Mouse (Mus musculus) liver, embryonic 12.5 days (tissue): ENCODE data around the gene Edar. TPM values are rescaled to one million over a fixed set of nuclear protein-coding genes. Genes with fewer than 3 reads are reported as not detected.

ENCODE experiments used
- ATAC-seq: fragments of 200-750 bp; cut with Nextera tagmentation; 2 replicates; pipeline ENCODE4 v1.8.0; 2017; ENCODE audit warnings: moderate number of reproducible peaks, mild to moderate bottlenecking, moderate library complexity
- H3K27ac ChIP-seq: fragments of 300-500 bp; sonication (generic); 2 replicates; pipeline ENCODE4 v1.5.1; 2016; ENCODE audit warnings: mild to moderate bottlenecking
- H3K27me3 ChIP-seq: fragments of 300-500 bp; sonication (generic); replicated peaks from 2 replicates; pipeline ENCODE4 v1.6.1; 2016; ENCODE audit warnings: mild to moderate bottlenecking, moderate library complexity
- H3K36me3 ChIP-seq: fragments of 300-500 bp; sonication (generic); 2 replicates; pipeline ENCODE4 v1.6.1; 2016; ENCODE audit warnings: mild to moderate bottlenecking, moderate library complexity
- H3K4me1 ChIP-seq: fragments of 300-500 bp; sonication (generic); 2 replicates; pipeline ENCODE4 v1.6.1; 2016
- H3K4me2 ChIP-seq: fragments of 300-500 bp; sonication (generic); 2 replicates; pipeline ENCODE4 v1.6.1; 2016; ENCODE audit warnings: mild to moderate bottlenecking, moderate library complexity
- H3K4me3 ChIP-seq: fragments of 300-500 bp; sonication (generic); 2 replicates; pipeline ENCODE4 v1.5.1; 2016; ENCODE audit warnings: mild to moderate bottlenecking, moderate library complexity
- H3K9ac ChIP-seq: fragments of 300-500 bp; sonication (generic); 2 replicates; pipeline ENCODE4 v1.6.1; 2016; ENCODE audit warnings: mild to moderate bottlenecking, moderate library complexity
- H3K9me3 ChIP-seq: fragments of 300-500 bp; sonication (generic); replicated peaks from 2 replicates; pipeline ENCODE4 v1.6.1; 2016; ENCODE audit warnings: mild to moderate bottlenecking, moderate library complexity
- WGBS: fragments of 180-500 bp; shearing (Covaris S2); methylation state at CpG from one replicate; pipeline ENCODE4 v1.1.7; 2016; ENCODE audit not compliant: insufficient replicate concordance; 5-methylcytosine and 5-hydroxymethylcytosine counted together
- polyA plus RNA-seq: library from polyadenylated mRNA; unstranded; fragments of >200 nt; fragmentation: Nextera tagmentation; extraction: Ambion mirVana; gene quantifications from 2 replicates; pipeline ENCODE4 v1.2.1, GENCODE M21; 2016

Edar gene
- polyA plus RNA-seq, 1 experiment from 2014 or later, result 0.06 TPM

- no peak for ATAC-seq
- Histone ChIP-seq H3K4me2 (no peak overlapping the region), H3K36me3 (no peaks in the 10 kb centered on the region), H3K9ac (no peak overlapping the region), H3K4me3 (no peak overlapping the region), H3K9me3 (no peaks in the 10 kb centered on the region), H3K4me1 (no peaks in the 10 kb centered on the region), H3K27me3 (no peaks in the 10 kb centered on the region), H3K27ac (no peak overlapping the region)
- 66% methylated on average over 7 of the region's 7 CpGs for WGBS
Observed at GRCm38 (mm10) chr10:58644194-58644593, 31.3 kb downstream of the Edar start.

GRCm38 (mm10) chr10:58643001-58643400 is 32.5 kb downstream of the Edar start:
- H3K36me3 ChIP-seq, result no peaks in the 10 kb centered on the region
- ATAC-seq, result no peak
- H3K4me3 ChIP-seq, result no peak overlapping the region
- H3K4me1 ChIP-seq, result no peaks in the 10 kb centered on the region
- H3K9me3 ChIP-seq, result no peaks in the 10 kb centered on the region
- no peak overlapping the region for H3K4me2 ChIP-seq
- no peak overlapping the region for H3K9ac ChIP-seq
- no peaks in the 10 kb centered on the region for H3K27me3 ChIP-seq
- WGBS, result 75% methylated on average over 9 of the region's 9 CpGs
- no peak overlapping the region for H3K27ac ChIP-seq

- ATAC-seq, result no peak
- Histone ChIP-seq H3K4me2 (no peak overlapping the region), H3K9ac (no peak overlapping the region), H3K9me3 (no peaks in the 10 kb centered on the region), H3K27ac (no peak overlapping the region), H3K4me3 (no peak overlapping the region), H3K27me3 (no peaks in the 10 kb centered on the region), H3K4me1 (no peaks in the 10 kb centered on the region), H3K36me3 (no peaks in the 10 kb centered on the region)
- 65% methylated on average over 10 of the region's 10 CpGs for WGBS
Observed at GRCm38 (mm10) chr10:58641631-58642030, 33.8 kb downstream of the Edar start.

GRCm38 (mm10) chr10:58640446-58641400 is 34.7 kb downstream of the Edar start:
- Histone ChIP-seq H3K27ac (no peak overlapping the region), H3K9ac (no peak overlapping the region), H3K36me3 (no peaks in the 10 kb centered on the region), H3K27me3 (no peaks in the 10 kb centered on the region), H3K4me3 (no peak overlapping the region), H3K9me3 (no peaks in the 10 kb centered on the region), H3K4me2 (no peak overlapping the region), H3K4me1 (no peaks in the 10 kb centered on the region)
- WGBS, result 51% methylated on average over 19 of the region's 19 CpGs
- ATAC-seq, result no peak

GRCm38 (mm10) chr10:58639291-58639690 is 36.2 kb downstream of the Edar start:
- WGBS, result 62% methylated on average over 6 of the region's 6 CpGs
- Histone ChIP-seq H3K27me3 (no peaks in the 10 kb centered on the region), H3K36me3 (no peaks in the 10 kb centered on the region), H3K4me1 (no peaks in the 10 kb centered on the region), H3K4me2 (no peak overlapping the region), H3K9me3 (no peaks in the 10 kb centered on the region), H3K4me3 (no peak overlapping the region), H3K27ac (no peak overlapping the region), H3K9ac (no peak overlapping the region)
- no peak for ATAC-seq

GRCm38 (mm10) chr10:58636431-58637080 is 38.9 kb downstream of the Edar start:
- no peaks in the 10 kb centered on the region for H3K9me3 ChIP-seq
- no peaks in the 10 kb centered on the region for H3K27me3 ChIP-seq
- no peak overlapping the region for H3K4me3 ChIP-seq
- no peak overlapping the region for H3K27ac ChIP-seq
- no peak overlapping the region for H3K4me2 ChIP-seq
- no peak for ATAC-seq
- WGBS, result 50% methylated on average over 7 of the region's 7 CpGs
- no peaks in the 10 kb centered on the region for H3K36me3 ChIP-seq
- H3K4me1 ChIP-seq, result no peaks in the 10 kb centered on the region
- no peak overlapping the region for H3K9ac ChIP-seq

GRCm38 (mm10) chr10:58633507-58633906 is 41.9 kb downstream of the Edar start:
- no peaks in the 10 kb centered on the region for H3K9me3 ChIP-seq
- H3K4me1 ChIP-seq, result no peaks in the 10 kb centered on the region
- WGBS, result 54% methylated on average over 2 of the region's 2 CpGs
- H3K27me3 ChIP-seq, result no peaks in the 10 kb centered on the region
- no peak overlapping the region for H3K4me3 ChIP-seq
- no peak overlapping the region for H3K9ac ChIP-seq
- no peak for ATAC-seq
- no peak overlapping the region for H3K27ac ChIP-seq
- no peaks in the 10 kb centered on the region for H3K36me3 ChIP-seq
- H3K4me2 ChIP-seq, result no peak overlapping the region

GRCm38 (mm10) chr10:58627569-58627968 is 47.9 kb downstream of the Edar start:
- Histone ChIP-seq H3K27me3 (no peaks in the 10 kb centered on the region), H3K4me2 (no peak overlapping the region), H3K4me3 (no peak overlapping the region), H3K27ac (no peak overlapping the region), H3K4me1 (no peaks in the 10 kb centered on the region), H3K36me3 (no peaks in the 10 kb centered on the region), H3K9me3 (no peaks in the 10 kb centered on the region), H3K9ac (no peak overlapping the region)
- no peak for ATAC-seq

GRCm38 (mm10) chr10:58624848-58625711 is 50.4 kb downstream of the Edar start:
- no peaks in the 10 kb centered on the region for H3K27me3 ChIP-seq
- WGBS, result 23% methylated on average over 12 of the region's 12 CpGs
- H3K27ac ChIP-seq, result no peak overlapping the region
- H3K4me3 ChIP-seq, result no peak overlapping the region
- no peak overlapping the region for H3K9ac ChIP-seq
- no peaks in the 10 kb centered on the region for H3K36me3 ChIP-seq
- no peaks in the 10 kb centered on the region for H3K4me1 ChIP-seq
- H3K9me3 ChIP-seq, result no peaks in the 10 kb centered on the region
- ATAC-seq, result no peak
- H3K4me2 ChIP-seq, result no peak overlapping the region

- H3K27me3 ChIP-seq, result no peaks in the 10 kb centered on the region
- H3K27ac ChIP-seq, result no peak overlapping the region
- no peak for ATAC-seq
- H3K9ac ChIP-seq, result no peak overlapping the region
- WGBS, result 62% methylated on average over 4 of the region's 4 CpGs
- H3K4me2 ChIP-seq, result no peak overlapping the region
- no peaks in the 10 kb centered on the region for H3K4me1 ChIP-seq
- H3K9me3 ChIP-seq, result no peaks in the 10 kb centered on the region
- no peaks in the 10 kb centered on the region for H3K36me3 ChIP-seq
- no peak overlapping the region for H3K4me3 ChIP-seq
Observed at GRCm38 (mm10) chr10:58619266-58619665, 56.2 kb downstream of the Edar start.

GRCm38 (mm10) chr10:58618501-58619216 is 56.8 kb downstream of the Edar start:
- no peak overlapping the region for H3K9ac ChIP-seq
- H3K4me3 ChIP-seq, result no peak overlapping the region
- no peaks in the 10 kb centered on the region for H3K27me3 ChIP-seq
- H3K36me3 ChIP-seq, result no peaks in the 10 kb centered on the region
- WGBS, result 77% methylated on average over 17 of the region's 17 CpGs
- no peak for ATAC-seq
- no peak overlapping the region for H3K4me2 ChIP-seq
- H3K4me1 ChIP-seq, result no peaks in the 10 kb centered on the region
- H3K9me3 ChIP-seq, result no peaks in the 10 kb centered on the region
- H3K27ac ChIP-seq, result no peak overlapping the region
